Mouse (Mus musculus) testis, adult 2 months (tissue): Measurements from ENCODE around the gene Foxr1.
"Not testable (repeated sequence)": the region's sequence is repeated elsewhere in the genome, so short reads cannot be mapped to it uniquely, and the experiment has no call there.

Experiments
- CTCF ChIP-seq: fragments of 200-500 bp; IDR thresholded peaks from 2 replicates; pipeline ENCODE4 v1.5.1; 2012; ENCODE audit warnings: low read depth, mild to moderate bottlenecking, inconsistent platforms, low read length, moderate library complexity; ENCODE audit not compliant: control insufficient read depth, insufficient read depth, insufficient replicate concordance
- POLR2A ChIP-seq: fragments of 200-500 bp; IDR thresholded peaks from 2 replicates; pipeline ENCODE4 v1.6.1; 2012; ENCODE audit warnings: low read depth, mild to moderate bottlenecking, inconsistent platforms, low read length, moderate library complexity; ENCODE audit not compliant: control insufficient read depth

DNA sequence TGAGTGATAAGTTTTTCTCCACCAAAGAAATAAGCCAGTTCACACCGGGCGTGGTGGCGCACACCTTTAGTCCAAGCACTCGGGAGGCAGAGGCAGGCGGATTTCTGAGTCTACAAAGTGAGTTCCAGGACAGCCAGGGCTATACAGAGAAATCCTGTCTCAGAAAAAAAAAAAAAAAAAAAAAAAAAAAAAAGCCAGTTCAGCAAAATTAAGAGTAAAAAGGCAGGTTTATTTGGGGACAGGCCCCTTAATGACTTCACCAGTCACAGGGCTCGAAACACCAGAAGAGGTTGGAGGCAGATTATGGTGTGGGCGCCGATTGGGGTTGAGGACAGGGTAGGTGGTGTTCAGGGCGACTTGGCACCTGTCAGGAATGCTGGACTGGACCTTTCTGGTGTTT is 21.2 kb downstream of the Foxr1 start:
- not testable (repeated sequence) for TF ChIP-seq CTCF, POLR2A
